Mouse (Mus musculus): ENCODE measurements around the gene Mtg2.

Gene Mtg2

GRCm38 (mm10) chr2:180051986-180052733 is 18.2 kb upstream of the Mtg2 start:
- ATAC-seq (ENCODE audit: insufficient number of reproducible peaks, low FRiP score, low TSS enrichment): no peak

GRCm38 (mm10) chr2:180053001-180053400 is 17.4 kb upstream of the Mtg2 start:
- ATAC-seq (ENCODE audit: insufficient number of reproducible peaks, low FRiP score, low TSS enrichment): no peak

- ATAC-seq (ENCODE audit: insufficient number of reproducible peaks, low FRiP score, low TSS enrichment): no peak
Observed at GRCm38 (mm10) chr2:180063338-180064131, 6.9 kb upstream of the Mtg2 start.

- ATAC-seq (ENCODE audit: insufficient number of reproducible peaks, low FRiP score, low TSS enrichment): no peak
Observed at GRCm38 (mm10) chr2:180069770-180070480, 463 bp upstream of the Mtg2 start.

- no peak for ATAC-seq (ENCODE audit: insufficient number of reproducible peaks, low FRiP score, low TSS enrichment)
Observed at GRCm38 (mm10) chr2:180071671-180072070, 1.3 kb downstream of the Mtg2 start.

- no peak for ATAC-seq (ENCODE audit: insufficient number of reproducible peaks, low FRiP score, low TSS enrichment)
Observed at GRCm38 (mm10) chr2:180072886-180073285, 2.5 kb downstream of the Mtg2 start.

- ATAC-seq (ENCODE audit: insufficient number of reproducible peaks, low FRiP score, low TSS enrichment): no peak
Observed at GRCm38 (mm10) chr2:180077622-180078021, 7.2 kb downstream of the Mtg2 start.

- no peak for ATAC-seq (ENCODE audit: insufficient number of reproducible peaks, low FRiP score, low TSS enrichment)
Observed at GRCm38 (mm10) chr2:180080680-180081079, 10.3 kb downstream of the Mtg2 start.

- no peak for ATAC-seq (ENCODE audit: insufficient number of reproducible peaks, low FRiP score, low TSS enrichment)
Observed at GRCm38 (mm10) chr2:180083063-180083462, 12.7 kb downstream of the Mtg2 start.

GRCm38 (mm10) chr2:180084565-180084964 is 14.2 kb downstream of the Mtg2 start:
- ATAC-seq (ENCODE audit: insufficient number of reproducible peaks, low FRiP score, low TSS enrichment): no peak

- ATAC-seq (ENCODE audit: insufficient number of reproducible peaks, low FRiP score, low TSS enrichment): 0 out of 2 replicates have a peak, but pooled peaks have one; percentile 57
Observed at GRCm38 (mm10) chr2:180085926-180086636, 15.7 kb downstream of the Mtg2 start.

GRCm38 (mm10) chr2:180086637-180087027 is 16.2 kb downstream of the Mtg2 start:
- ATAC-seq (ENCODE audit: insufficient number of reproducible peaks, low FRiP score, low TSS enrichment): no peak

- ATAC-seq (ENCODE audit: insufficient number of reproducible peaks, low FRiP score, low TSS enrichment): no peak
Observed at GRCm38 (mm10) chr2:180087472-180087871, 17.1 kb downstream of the Mtg2 start.

- ATAC-seq (ENCODE audit: insufficient number of reproducible peaks, low FRiP score, low TSS enrichment): no peak
Observed at GRCm38 (mm10) chr2:180090285-180090684, 19.9 kb downstream of the Mtg2 start.

GRCm38 (mm10) chr2:180095711-180096110 is 25.3 kb downstream of the Mtg2 start:
- ATAC-seq (ENCODE audit: insufficient number of reproducible peaks, low FRiP score, low TSS enrichment): no peak

GRCm38 (mm10) chr2:180097585-180097984 is 27.2 kb downstream of the Mtg2 start:
- no peak for ATAC-seq (ENCODE audit: insufficient number of reproducible peaks, low FRiP score, low TSS enrichment)

- no peak for ATAC-seq (ENCODE audit: insufficient number of reproducible peaks, low FRiP score, low TSS enrichment)
Observed at GRCm38 (mm10) chr2:180098167-180098566, 27.8 kb downstream of the Mtg2 start.

- ATAC-seq (ENCODE audit: insufficient number of reproducible peaks, low FRiP score, low TSS enrichment): no peak
Observed at GRCm38 (mm10) chr2:180099529-180099928, 29.1 kb downstream of the Mtg2 start.

GRCm38 (mm10) chr2:180103151-180103977 is 33.0 kb downstream of the Mtg2 start:
- ATAC-seq (ENCODE audit: insufficient number of reproducible peaks, low FRiP score, low TSS enrichment): no peak

Measured in cerebellum, adult (tissue).